Mouse (Mus musculus): ENCODE measurements around the gene Pwp2. TPM values are rescaled to one million over a fixed set of nuclear protein-coding genes. Genes with fewer than 3 reads are reported as not detected.

Gene Pwp2
- total and polyA plus RNA-seq, 3 experiments = 49.6 to 91.5 (median 62.4) TPM

- DNase-seq (ENCODE audit: low read depth, low spot score) = peak; percentile 65
- no peaks in the 10 kb centered on the region for H3K36me3 ChIP-seq (ENCODE audit: control insufficient read depth in 1 of 2, insufficient read depth in 2 of 2, low read length in 2 of 2)
- H3K9ac ChIP-seq (ENCODE audit: control insufficient read depth, low read depth, low read length, poor library complexity, severe bottlenecking) = peak overlapping the region; percentile 13
- no peaks in the 10 kb centered on the region for H3K4me1 ChIP-seq (ENCODE audit: control insufficient read depth in 1 of 2, insufficient read depth in 2 of 2, low read length in 2 of 2)
- H3K4me3 ChIP-seq (ENCODE audit: control insufficient read depth in 1 of 2, insufficient read depth in 1 of 2, low read depth in 2 of 2, low read length in 2 of 2) = peak overlapping the region; percentile 42 to 48
- no peaks in the 10 kb centered on the region for H3K27me3 ChIP-seq (ENCODE audit: control insufficient read depth in 1 of 2, insufficient read depth in 2 of 2, low read length in 2 of 2)
- no peaks in the 10 kb centered on the region for H3K9me3 ChIP-seq (replicated peaks; ENCODE audit: insufficient read depth, low read length)
- H3K79me2 ChIP-seq (ENCODE audit: control insufficient read depth, insufficient read depth, low read length, poor library complexity) = no peaks in the 10 kb centered on the region
- H3K27ac ChIP-seq (ENCODE audit: control insufficient read depth, low read depth, low read length) = no peak overlapping the region
- TF ChIP-seq GATA1 (IDR thresholded peaks at IDR 0.05; ENCODE audit: low read depth, low read length) (no peak), MEF2A (IDR thresholded peaks at IDR 0.05; ENCODE audit: extremely low read depth, insufficient replicate concordance, low read depth, low read length, poor library complexity, severe bottlenecking) (no peak), POLR2A (IDR thresholded peaks at IDR 0.05; ENCODE audit: control insufficient read depth in 1 of 2, insufficient read depth in 1 of 2, low read depth in 1 of 2, low read length in 2 of 2, poor library complexity in 1 of 2) (no peak), NELFE (IDR thresholded peaks at IDR 0.05; ENCODE audit: low read depth, low read length) (no peak), NRF1 (IDR thresholded peaks at IDR 0.05; ENCODE audit: insufficient read depth, low read depth, low read length, poor library complexity, severe bottlenecking) (peak; percentile 50; the same call in 1 of the 2 replicates), MYB (IDR thresholded peaks at IDR 0.05; ENCODE audit: low read depth, low read length) (no peak), GABPA (IDR thresholded peaks at IDR 0.05; ENCODE audit: low read depth, low read length) (no peak), EP300 (IDR thresholded peaks at IDR 0.05; ENCODE audit: low read depth in 1 of 2, low read length in 2 of 2) (no peak), POLR2AphosphoS5 (IDR thresholded peaks at IDR 0.05; ENCODE audit: borderline replicate concordance, low read depth, low read length) (no peak), USF1 (IDR thresholded peaks at IDR 0.05; ENCODE audit: low read depth, low read length) (no peak), ZC3H11A (IDR thresholded peaks at IDR 0.05; ENCODE audit: low read depth, low read length) (no peak), TAL1 (IDR thresholded peaks at IDR 0.05; ENCODE audit: low read length) (no peak), UBTF (IDR thresholded peaks at IDR 0.05; ENCODE audit: borderline replicate concordance, insufficient read depth, low read depth, low read length) (no peak), CTCF (IDR thresholded peaks at IDR 0.05 in 2 of 3, conservative IDR thresholded peaks at IDR 0.05 in 1 of 3; ENCODE audit: control insufficient read depth in 1 of 3, insufficient read depth in 1 of 3, low read depth in 2 of 3, low read length in 3 of 3, poor library complexity in 1 of 3, severe bottlenecking in 1 of 3) (no peak), ZKSCAN1 (IDR thresholded peaks at IDR 0.05; ENCODE audit: low read depth, low read length) (no peak), ZNF384 (IDR thresholded peaks at IDR 0.05; ENCODE audit: low read depth, low read length) (no peak), MAFK (IDR thresholded peaks at IDR 0.05; ENCODE audit: borderline replicate concordance, low read depth, low read length) (no peak), TBP (IDR thresholded peaks at IDR 0.05; ENCODE audit: low read depth, low read length) (no peak), ELF1 (IDR thresholded peaks at IDR 0.05; ENCODE audit: low read depth, low read length) (no peak), MAZ (IDR thresholded peaks at IDR 0.05; ENCODE audit: low read depth, low read length) (no peak), POLR2AphosphoS2 (IDR thresholded peaks at IDR 0.05; ENCODE audit: low read length) (peak; percentile 40), ETS1 (IDR thresholded peaks at IDR 0.05; ENCODE audit: low read depth, low read length) (no peak), SIN3A (IDR thresholded peaks at IDR 0.05; ENCODE audit: low read length) (peak; percentile 50), E2F4 (IDR thresholded peaks at IDR 0.05; ENCODE audit: borderline replicate concordance, low read depth, low read length) (no peak), HCFC1 (IDR thresholded peaks at IDR 0.05; ENCODE audit: low read depth, low read length) (no peak), MAX (IDR thresholded peaks at IDR 0.05; ENCODE audit: low read length) (no peak), RAD21 (IDR thresholded peaks at IDR 0.05; ENCODE audit: low read depth, low read length) (no peak), SMC3 (IDR thresholded peaks at IDR 0.05; ENCODE audit: low read depth, low read length) (no peak), CHD2 (IDR thresholded peaks at IDR 0.05; ENCODE audit: low read length) (no peak), TCF12 (IDR thresholded peaks at IDR 0.05; ENCODE audit: low read depth, low read length) (no peak), MXI1 (IDR thresholded peaks at IDR 0.05; ENCODE audit: low read depth, low read length) (peak; percentile 48), KAT2A (conservative IDR thresholded peaks at IDR 0.05; ENCODE audit: low read depth, low read length) (no peak), USF2 (IDR thresholded peaks at IDR 0.05; ENCODE audit: borderline replicate concordance in 1 of 2, insufficient read depth in 1 of 2, low read depth in 1 of 2, low read length in 2 of 2) (no peak), RCOR1 (IDR thresholded peaks at IDR 0.05; ENCODE audit: low read depth, low read length) (no peak), ZMIZ1 (IDR thresholded peaks at IDR 0.05; ENCODE audit: low read depth, low read length) (0 out of 2 replicates have a peak, but pooled peaks have one; percentile 15), MYC (IDR thresholded peaks at IDR 0.05; ENCODE audit: low read depth, low read length) (no peak), BHLHE40 (IDR thresholded peaks at IDR 0.05; ENCODE audit: borderline replicate concordance, low read depth, low read length) (peak; percentile 72; the same call in 1 of the 2 replicates)
These were observed 25.6 kb downstream of the Pwp2 start for GRCm38 (mm10) chr10:78159252-78159878.

Measured in MEL (cell line).